In the genomic region with DNA sequence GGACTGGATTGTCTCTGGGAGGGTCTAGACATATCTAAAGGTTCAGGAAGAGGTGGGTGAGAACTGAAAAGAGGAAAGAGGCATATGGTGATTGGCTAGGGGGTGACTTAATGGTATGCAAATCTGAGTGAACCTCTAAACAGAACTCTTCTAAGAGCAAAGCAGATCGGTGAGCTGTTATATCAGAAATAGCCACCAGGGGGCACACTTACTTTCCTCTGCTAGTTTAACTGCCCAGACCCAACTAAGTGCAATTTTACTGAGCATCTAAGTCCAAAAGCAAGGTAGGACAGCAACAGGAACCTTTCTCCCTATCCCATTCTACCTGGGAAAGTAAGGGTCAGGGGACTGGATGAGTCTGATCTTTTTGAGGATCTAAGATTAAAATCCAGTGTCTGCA, we compare ENCODE assay signal across 9 mouse cellular contexts. TPM values are rescaled to one million over a fixed set of nuclear protein-coding genes. Genes with fewer than 3 reads are reported as not detected.
DNase-seq lines count a peak whose midpoint lies in the region; ATAC-seq and TF ChIP-seq lines count a peak whose summit lies in the region.
"Had no signal": no experiment of that assay in that cellular context is flagged by ENCODE, and none has a peak within 500 bp of the region (broad histone marks: within the 10 kb centered on the region; RNA-seq: fewer than 3 reads in every experiment).

No protein-coding gene starts in this region.

- H3K36me3 ChIP-seq in C2C12 (ENCODE audit: control insufficient read depth, insufficient read depth): no peaks in the 10 kb centered on the region
- H3K36me3 ChIP-seq in embryonic facial prominence, embryonic 11.5 days (replicated peaks; ENCODE audit: control insufficient read depth, insufficient read depth, low read depth, low read length): no peaks in the 10 kb centered on the region
- H3K36me3 ChIP-seq in liver, embryonic 13.5 days: no peaks in the 10 kb centered on the region
- H3K36me3 ChIP-seq: limb, embryonic 15.5 days had no signal

- no peak overlapping the region for H3K9ac ChIP-seq in embryonic facial prominence, embryonic 11.5 days (replicated peaks; ENCODE audit: low read length)
- H3K9ac ChIP-seq in liver, embryonic 13.5 days: no peak overlapping the region
- H3K9ac ChIP-seq: limb, embryonic 15.5 days had no signal

- peak; percentile 66 to 92 for DNase-seq in adrenal gland, adult (ENCODE audit: inconsistent age in 2 of 2, low spot score in 1 of 2)
- DNase-seq in adrenal gland, postnatal 4 days (ENCODE audit: low spot score in 2 of 2): no peak
- peak; percentile 75 to 85 for DNase-seq in adrenal gland, postnatal 36 days
- DNase-seq in embryonic facial prominence, embryonic 11.5 days (ENCODE audit: low spot score): peak; percentile 91
- peak; percentile 90 for DNase-seq in kidney, postnatal 10 days
- peak; percentile 29 for DNase-seq in liver, embryonic 13.5 days
- peak; percentile 89 for DNase-seq in right cerebral cortex, postnatal 14 days

- WGBS in embryonic facial prominence, embryonic 11.5 days: 4% methylated on average over 1 of the region's 1 CpGs
- 0% methylated on average over 1 of the region's 1 CpGs for WGBS in liver, embryonic 13.5 days (ENCODE audit: insufficient replicate concordance)

- H3K4me1 ChIP-seq in embryonic facial prominence, embryonic 11.5 days (ENCODE audit: control insufficient read depth, insufficient read depth, low read length): peaks cover 5% of the 10 kb centered on the region; the same call in 1 of the 2 replicates
- H3K4me1 ChIP-seq in liver, embryonic 13.5 days (replicated peaks): peaks cover 16% of the 10 kb centered on the region

- H3K9me3 ChIP-seq in embryonic facial prominence, embryonic 11.5 days (replicated peaks; ENCODE audit: control insufficient read depth, low read length): no peaks in the 10 kb centered on the region
- H3K9me3 ChIP-seq in liver, embryonic 13.5 days (replicated peaks): no peaks in the 10 kb centered on the region
- H3K9me3 ChIP-seq: limb, embryonic 15.5 days had no signal

- TF ChIP-seq CTCF in C2C12 (IDR thresholded peaks at IDR 0.05; ENCODE audit: control insufficient read depth, insufficient read depth, insufficient read length): peak; percentile 5

- H3K4me3 ChIP-seq in C2C12 (ENCODE audit: insufficient read depth, poor library complexity, severe bottlenecking): no peak overlapping the region
- no peak overlapping the region for H3K4me3 ChIP-seq in embryonic facial prominence, embryonic 11.5 days (ENCODE audit: low read depth, low read length)
- no peak overlapping the region for H3K4me3 ChIP-seq in liver, embryonic 13.5 days (replicated peaks)
- H3K4me3 ChIP-seq: limb, embryonic 15.5 days had no signal

- no peak overlapping the region for H3K4me2 ChIP-seq in embryonic facial prominence, embryonic 11.5 days (ENCODE audit: low read depth, low read length)
- H3K4me2 ChIP-seq in liver, embryonic 13.5 days: no peak overlapping the region
- H3K4me2 ChIP-seq: limb, embryonic 15.5 days had no signal

- no peak for ATAC-seq in embryonic facial prominence, embryonic 11.5 days (replicated peaks; ENCODE audit: insufficient number of reproducible peaks, low FRiP score, low TSS enrichment, low read depth)
- no peak for ATAC-seq in liver, embryonic 13.5 days (ENCODE audit: low read depth)

- H3K79me2 ChIP-seq in C2C12 (ENCODE audit: control insufficient read depth, insufficient read depth): no peaks in the 10 kb centered on the region

- no peak overlapping the region for H3ac ChIP-seq in C2C12 (ENCODE audit: control insufficient read depth, insufficient read length, low read depth)

- no peak overlapping the region for H3K27ac ChIP-seq in embryonic facial prominence, embryonic 11.5 days (replicated peaks; ENCODE audit: low read depth, low read length)
- no peak overlapping the region for H3K27ac ChIP-seq in liver, embryonic 13.5 days
- H3K27ac ChIP-seq: limb, embryonic 15.5 days had no signal

- peaks cover 24% of the 10 kb centered on the region for H3K27me3 ChIP-seq in C2C12 (ENCODE audit: control insufficient read depth, insufficient read depth, insufficient read length)
- no peaks in the 10 kb centered on the region for H3K27me3 ChIP-seq in embryonic facial prominence, embryonic 11.5 days (ENCODE audit: control insufficient read depth, insufficient read depth, low read length)
- peaks cover 22% of the 10 kb centered on the region for H3K27me3 ChIP-seq in liver, embryonic 13.5 days
- H3K27me3 ChIP-seq: limb, embryonic 15.5 days had no signal

- H3K79me3 ChIP-seq in C2C12 (ENCODE audit: low read depth): no peaks in the 10 kb centered on the region

TF ChIP-seq in C2C12, 6 proteins besides CTCF, POLR2A, EP300 and RAD21:
- TF ChIP-seq USF1 (IDR thresholded peaks at IDR 0.05; ENCODE audit: low read depth): no peak
- no peak for TF ChIP-seq CEBPB (IDR thresholded peaks at IDR 0.05; ENCODE audit: low read depth)
- no peak for TF ChIP-seq MYOG (IDR thresholded peaks at IDR 0.05; ENCODE audit: control insufficient read depth, extremely low read depth, insufficient read length)
- no peak for TF ChIP-seq MAX (IDR thresholded peaks at IDR 0.05)
- TF ChIP-seq FOSL1 (IDR thresholded peaks at IDR 0.05; ENCODE audit: insufficient read depth, low read length, poor library complexity, severe bottlenecking): no peak
- no peak for TF ChIP-seq MYOD1 (IDR thresholded peaks at IDR 0.05; ENCODE audit: control insufficient read depth, insufficient read length, low read depth)
TF ChIP-seq in C2C12: peak in this region for 0.

RNA-seq across cellular contexts. Expression of a gene that starts 29.0 kb away (rescaled TPM):
- 1 to 10 TPM; 1.3 to 1.8 TPM for total RNA-seq in adrenal gland, postnatal 4 days (2021)
- polyA plus RNA-seq in C2C12 (2012; fragmentation: generic; extraction: Trizol): 0.11 TPM
- 1 to 10 TPM; 1.2 to 1.3 TPM for total RNA-seq in adrenal gland, postnatal 36 days (2021)
- 11.0 and 16.0 TPM in 2 replicates for polyA plus RNA-seq in embryonic facial prominence, embryonic 11.5 days (2014; fragmentation: Nextera tagmentation; extraction: Ambion mirVana)
- 0.45 and 0.60 TPM in 2 replicates for polyA plus RNA-seq in liver, embryonic 13.5 days (2015; fragmentation: Nextera tagmentation; extraction: Ambion mirVana)

RNA-seq across cellular contexts. Expression of a gene that starts 55.0 kb away (rescaled TPM):
- 1 to 10 TPM; 4.5 to 5.6 TPM for total RNA-seq in adrenal gland, postnatal 4 days (2021)
- 0.09 TPM for polyA plus RNA-seq in C2C12 (2012; fragmentation: generic; extraction: Trizol)
- total RNA-seq in adrenal gland, postnatal 36 days (2021): 1 to 10 TPM; 1.9 to 5.1 TPM
- polyA plus RNA-seq in embryonic facial prominence, embryonic 11.5 days (2014; fragmentation: Nextera tagmentation; extraction: Ambion mirVana): 5.0 and 7.9 TPM in 2 replicates
- 0.13 TPM in 2 replicates for polyA plus RNA-seq in liver, embryonic 13.5 days (2015; fragmentation: Nextera tagmentation; extraction: Ambion mirVana)

Comparison
In these comparisons a context has a peak if more than half of its experiments do, and no peak if none do; other contexts are left out.
1. DNase-seq: peak in adrenal gland, adult (2 of 2), adrenal gland, postnatal 36 days (2 of 2), embryonic facial prominence, embryonic 11.5 days (single experiment), kidney, postnatal 10 days (single experiment), liver, embryonic 13.5 days (single experiment) and right cerebral cortex, postnatal 14 days (single experiment); none in adrenal gland, postnatal 4 days (0 of 2).